Mouse (Mus musculus) C2C12 (cell line): ENCODE measurements around the gene Cab39l.

Experiments used
- CTCF ChIP-seq: IDR thresholded peaks from one replicate; pipeline ENCODE4 v1.5.1; 2011; ENCODE audit not compliant: control insufficient read depth, insufficient read depth, insufficient read length
- MYOD1 ChIP-seq: IDR thresholded peaks from one replicate; pipeline ENCODE4 v1.6.1; 2011; ENCODE audit warnings: low read depth; ENCODE audit not compliant: control insufficient read depth, insufficient read length

GRCm38 (mm10) chr14:59557071-59557470, 116.3 kb downstream of the Cab39l start:
- TF ChIP-seq CTCF (no peak), MYOD1 (no peak)
